Mouse (Mus musculus) ovary, adult 18-20 months (tissue): ENCODE data around the gene Hist2h3c1.
"Not testable (repeated sequence)": the region's sequence is repeated elsewhere in the genome, so short reads cannot be mapped to it uniquely, and the experiment has no call there.

Experiments
- DNase-seq: peaks from one replicate; pipeline ENCODE4 v3.0.0; 2022; ENCODE audit warnings: low spot score, mixed read lengths

Gene Hist2h3c1

GRCm38 (mm10) chr3:96257190-96257589 lies 10.7 kb downstream of the Hist2h3c1 start:
- no peak for DNase-seq

- no peak for DNase-seq
Observed at GRCm38 (mm10) chr3:96260220-96260619, 13.7 kb downstream of the Hist2h3c1 start.

GRCm38 (mm10) chr3:96261623-96262022 lies 15.1 kb downstream of the Hist2h3c1 start:
- DNase-seq = no peak

GRCm38 (mm10) chr3:96262216-96262875 lies 15.9 kb downstream of the Hist2h3c1 start:
- peak; percentile 81 for DNase-seq

- peak; percentile 90 for DNase-seq
Observed at GRCm38 (mm10) chr3:96262979-96263550, 16.6 kb downstream of the Hist2h3c1 start, which contains the start of gene Hist2h4. Gene Hist2h4 (minus strand): TSS chr3:96263311.

- no peak for DNase-seq
Observed at GRCm38 (mm10) chr3:96263558-96264403, 17.3 kb downstream of the Hist2h3c1 start.

- DNase-seq = no peak
Observed at GRCm38 (mm10) chr3:96264404-96264949, 18.0 kb downstream of the Hist2h3c1 start.

GRCm38 (mm10) chr3:96266132-96266710 lies 19.7 kb downstream of the Hist2h3c1 start:
- no peak for DNase-seq

- DNase-seq = no peak
Observed at GRCm38 (mm10) chr3:96267541-96267940, 21.1 kb downstream of the Hist2h3c1 start.

GRCm38 (mm10) chr3:96268051-96268775 lies 21.7 kb downstream of the Hist2h3c1 start, which contains the start of gene Hist2h3b:
Gene Hist2h3b (plus strand): TSS chr3:96268654.
- peak; percentile 72 for DNase-seq

GRCm38 (mm10) chr3:96268776-96269378 lies 22.4 kb downstream of the Hist2h3c1 start:
- DNase-seq = not testable (repeated sequence)

- peak; percentile 89 for DNase-seq
Observed at GRCm38 (mm10) chr3:96269511-96270474, 23.3 kb downstream of the Hist2h3c1 start, which contains the start of gene Hist2h2bb. Gene Hist2h2bb (plus strand): TSS chr3:96269752.

GRCm38 (mm10) chr3:96273591-96274465 lies 27.3 kb downstream of the Hist2h3c1 start:
- DNase-seq = no peak

GRCm38 (mm10) chr3:96277428-96277799 lies 30.9 kb downstream of the Hist2h3c1 start:
- no peak for DNase-seq

GRCm38 (mm10) chr3:96277800-96278624 lies 31.5 kb downstream of the Hist2h3c1 start:
- DNase-seq = peak; percentile 85

- no peak for DNase-seq
Observed at GRCm38 (mm10) chr3:96280660-96281059, 34.2 kb downstream of the Hist2h3c1 start.

GRCm38 (mm10) chr3:96284457-96284856 lies 38.0 kb downstream of the Hist2h3c1 start:
- DNase-seq = no peak

GRCm38 (mm10) chr3:96287334-96287733 lies 40.8 kb downstream of the Hist2h3c1 start:
- not testable (repeated sequence) for DNase-seq
